Mouse (Mus musculus) spleen, adult 2 months (tissue): ENCODE results near the gene Ccdc134. TPM values are rescaled to one million over a fixed set of nuclear protein-coding genes. Genes with fewer than 3 reads are reported as not detected.
A peak's percentile ranks its signal among the peaks of the same experiment; 100 is the strongest.

Experiments
- DNase-seq, 2 experiments: peaks; one replicate each; pipeline versions ENCODE4 v3.0.0 to v3.0.0-alpha.2; 2012 to 2021; ENCODE audit warnings: low spot score in 2 of 2, low read depth in 1 of 2
- H3K27ac ChIP-seq: fragments of 200-500 bp; 2 replicates; pipeline ENCODE4 v1.5.1; 2012; ENCODE audit warnings: low read length, inconsistent platforms; ENCODE audit not compliant: insufficient read depth
- H3K27me3 ChIP-seq: fragments of 200-500 bp; 2 replicates; pipeline ENCODE4 v1.6.1; 2012; ENCODE audit warnings: mild to moderate bottlenecking, moderate library complexity, low read length, inconsistent platforms; ENCODE audit not compliant: control insufficient read depth, insufficient read depth
- H3K36me3 ChIP-seq: fragments of 200-500 bp; 2 replicates; pipeline ENCODE4 v1.6.1; 2012; ENCODE audit warnings: mild to moderate bottlenecking, low read length, inconsistent platforms; ENCODE audit not compliant: control insufficient read depth, insufficient read depth
- H3K4me1 ChIP-seq: fragments of 200-500 bp; 2 replicates; pipeline ENCODE4 v1.6.1; 2011; ENCODE audit warnings: inconsistent platforms; ENCODE audit not compliant: control insufficient read depth, insufficient read depth, insufficient read length
- H3K4me3 ChIP-seq: fragments of 200-500 bp; 2 replicates; pipeline ENCODE4 v1.5.1; 2011; ENCODE audit warnings: mild to moderate bottlenecking, inconsistent platforms; ENCODE audit not compliant: insufficient read depth, insufficient read length; ENCODE audit errors: extremely low read depth
- CTCF ChIP-seq: fragments of 200-500 bp; IDR thresholded peaks from 2 replicates; pipeline ENCODE4 v1.5.1; 2011; ENCODE audit warnings: mild to moderate bottlenecking, inconsistent platforms; ENCODE audit not compliant: insufficient read depth, insufficient read length, insufficient replicate concordance; ENCODE audit errors: extremely low read depth
- POLR2A ChIP-seq: fragments of 200-500 bp; IDR thresholded peaks from 2 replicates; pipeline ENCODE4 v1.6.1; 2011; ENCODE audit warnings: low read depth, low read length, inconsistent platforms
- WGBS: fragments of 180-500 bp; shearing (Covaris S2); methylation state at CpG from one replicate; pipeline ENCODE4 v1.1.7; 2018; 5-methylcytosine and 5-hydroxymethylcytosine counted together
- polyA plus RNA-seq: library from polyadenylated mRNA; depleted of rRNA; stranded (reverse); fragments of >200 nt; gene quantifications from 2 replicates; pipeline ENCODE4 v1.2.3, GENCODE M21; 2012

Ccdc134 gene
- polyA plus RNA-seq, 1 experiment = 16.7 TPM

- Histone ChIP-seq H3K36me3 (no peaks in the 10 kb centered on the region), H3K4me1 (peaks cover 66% of the 10 kb centered on the region), H3K27me3 (no peaks in the 10 kb centered on the region), H3K27ac (peak overlapping the region; percentile 57), H3K4me3 (no peak overlapping the region)
- WGBS = 23% methylated on average over 4 of the region's 4 CpGs
- DNase-seq = no peak
- no peak for TF ChIP-seq CTCF
- TF ChIP-seq POLR2A = no peak
Observed at GRCm38 (mm10) chr15:82164061-82164399, 36.3 kb downstream of the Ccdc134 start.

GRCm38 (mm10) chr15:82164496-82164895 lies 36.8 kb downstream of the Ccdc134 start:
- no peak for DNase-seq
- no peak overlapping the region for H3K4me3 ChIP-seq
- TF ChIP-seq CTCF = no peak
- no peak for TF ChIP-seq POLR2A
- H3K4me1 ChIP-seq = peaks cover 65% of the 10 kb centered on the region
- no peaks in the 10 kb centered on the region for H3K36me3 ChIP-seq
- H3K27ac ChIP-seq = peak overlapping the region; percentile 71
- WGBS = 67% methylated on average over 7 of the region's 7 CpGs
- H3K27me3 ChIP-seq = no peaks in the 10 kb centered on the region

- Histone ChIP-seq H3K4me1 (peaks cover 56% of the 10 kb centered on the region), H3K27ac (peak overlapping the region; percentile 100), H3K27me3 (no peaks in the 10 kb centered on the region), H3K4me3 (no peak overlapping the region), H3K36me3 (peaks cover 10% of the 10 kb centered on the region)
- DNase-seq = peak in 1 of 2 experiments; percentile 89
- TF ChIP-seq POLR2A (no peak), CTCF (peak; percentile 68; the same call in 1 of the 2 replicates)
- 22% methylated on average over 8 of the region's 8 CpGs for WGBS
Observed at GRCm38 (mm10) chr15:82165332-82166239, 37.9 kb downstream of the Ccdc134 start.

- Histone ChIP-seq H3K36me3 (peaks cover 16% of the 10 kb centered on the region), H3K27ac (peak overlapping the region; percentile 100), H3K27me3 (no peaks in the 10 kb centered on the region), H3K4me1 (peaks cover 49% of the 10 kb centered on the region), H3K4me3 (peak overlapping the region; percentile 53)
- WGBS = 16% methylated on average over 22 of the region's 22 CpGs
- DNase-seq = peak in 1 of 2 experiments; percentile 69
- TF ChIP-seq POLR2A (peak; percentile 40), CTCF (no peak)
Observed at GRCm38 (mm10) chr15:82166240-82167100, 38.7 kb downstream of the Ccdc134 start.

DNA sequence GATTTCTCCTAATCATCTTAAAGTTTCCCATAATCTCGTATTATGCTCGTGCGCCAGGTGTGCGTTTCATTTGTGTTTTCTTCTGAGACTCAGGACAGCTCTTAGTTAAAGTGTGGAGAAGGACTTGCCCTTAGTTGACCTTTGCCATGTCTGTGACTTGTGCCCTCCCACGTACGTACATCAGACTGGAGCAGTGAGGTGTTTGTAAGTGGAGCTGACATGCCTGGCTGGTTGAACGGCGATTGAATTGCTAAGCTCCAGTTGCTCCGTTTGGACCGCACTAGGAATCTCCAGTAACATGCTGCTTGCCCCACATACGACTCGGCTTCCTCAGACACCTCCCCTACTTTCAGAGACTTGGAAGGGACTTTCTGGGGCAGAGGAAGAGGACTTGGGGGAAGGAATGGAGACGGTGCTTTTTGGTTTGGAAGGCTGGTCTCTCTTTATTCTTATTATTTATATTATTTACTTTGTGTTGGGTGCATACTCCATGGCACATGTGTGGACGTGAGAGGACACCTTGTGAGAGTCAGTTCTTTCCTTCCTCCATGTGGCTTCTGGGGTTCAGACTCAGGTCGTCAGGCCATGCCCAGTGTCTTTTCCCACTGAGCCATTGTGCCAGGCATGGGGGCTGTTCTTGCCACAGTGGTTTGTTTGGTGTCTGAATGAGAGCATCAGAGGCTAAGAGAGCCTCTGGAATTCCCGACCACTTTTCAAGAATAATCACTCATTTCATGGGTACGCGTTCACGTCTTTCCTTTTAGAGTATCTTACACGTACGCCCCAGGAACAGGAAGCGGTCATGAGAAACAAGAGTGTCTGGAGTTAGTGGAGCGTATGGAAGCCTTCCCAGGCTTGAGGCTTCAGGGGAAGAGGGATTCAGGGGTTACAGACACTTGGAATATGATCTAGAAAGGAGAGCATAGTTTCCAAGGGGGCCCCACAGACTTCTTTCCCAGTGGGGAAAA lies 39.8 kb downstream of the Ccdc134 start:
- no peak for DNase-seq
- peaks cover 21% of the 10 kb centered on the region for H3K36me3 ChIP-seq
- peak overlapping the region; percentile 100 for H3K27ac ChIP-seq
- TF ChIP-seq POLR2A (no peak), CTCF (no peak)
- peaks cover 43% of the 10 kb centered on the region for H3K4me1 ChIP-seq
- no peaks in the 10 kb centered on the region for H3K27me3 ChIP-seq
- WGBS = 49% methylated on average over 23 of the region's 23 CpGs
- H3K4me3 ChIP-seq = no peak overlapping the region

- Histone ChIP-seq H3K27ac (no peak overlapping the region), H3K27me3 (no peaks in the 10 kb centered on the region), H3K4me1 (peaks cover 26% of the 10 kb centered on the region), H3K4me3 (no peak overlapping the region), H3K36me3 (peaks cover 33% of the 10 kb centered on the region)
- no peak for DNase-seq
- no peak for TF ChIP-seq POLR2A
- no peak for TF ChIP-seq CTCF
- 97% methylated on average over 5 of the region's 5 CpGs for WGBS
Observed at GRCm38 (mm10) chr15:82169671-82170070, 41.9 kb downstream of the Ccdc134 start.
